Mouse (Mus musculus) Patski (cell line): Measurements from ENCODE around the gene Smurf1. TPM values are rescaled to one million over a fixed set of nuclear protein-coding genes. Genes with fewer than 3 reads are reported as not detected.

Experiments
- ATAC-seq: fragments of 100-300 bp; one replicate; pipeline ENCODE4 v1.8.0; 2021
- CTCF ChIA-PET: fragments of 350-600 bp; sonication (Branson Sonifier 250); formaldehyde crosslinking; loops from one replicate; lab custom pipeline; 2022; ENCODE audit warnings: inconsistent platforms; lab: Charles Lee
- POLR2A ChIA-PET: fragments of 350-600 bp; sonication (Branson Sonifier 250); formaldehyde crosslinking; loops from one replicate; lab custom pipeline; 2022; ENCODE audit warnings: antibody characterized with exemption, inconsistent platforms; lab: Charles Lee
- DNase-seq: peaks from one replicate; pipeline ENCODE4 v3.0.0-alpha.2; 2011; ENCODE audit warnings: low read depth, low spot score
- H3K27me3 ChIP-seq: fragments of 371-371 bp; one replicate; pipeline ENCODE4 v1.5.1; 2021
- CTCF ChIP-seq: fragments of 100-300 bp; IDR thresholded peaks from one replicate; pipeline ENCODE4 v1.5.1; 2021
- in situ Hi-C: fragments of 300-500 bp; cut with MboI; formaldehyde crosslinking; loops from 3 replicates; pipeline ENCODE4 v1.11.1; 2018; ENCODE audit warnings: low pct_unique_long_range_greater_than_20kb, mixed read lengths
- polyA plus RNA-seq: library from polyadenylated mRNA; unstranded; gene quantifications from one replicate; pipeline ENCODE4 v1.2.3, GENCODE M21; 2021

The Smurf1 gene
- polyA plus RNA-seq, 1 experiment from 2014 or later = 50.0 TPM

GRCm38 (mm10) chr5:144884629-144885217 is 80.9 kb downstream of the Smurf1 start:
- in situ Hi-C loops = no loop called here
- ATAC-seq = no peak
- ChIA-PET POLR2A (interaction anchor here (0.6 to 0.9 kb wide), 2 partner anchors 9 to 98 kb away, joined by 3 to 4 read pairs; no protein-coding TSS in a partner anchor), CTCF (interaction anchor here (1.0 to 3.6 kb wide), 10 partner anchors 9 to 104 kb away, joined by 3 to 24 read pairs (median 4); partner anchors contain the start of gene Smurf1)
- no peak for TF ChIP-seq CTCF
- H3K27me3 ChIP-seq = no peaks in the 10 kb centered on the region
- no peak for DNase-seq

GRCm38 (mm10) chr5:144881670-144882399 is 83.8 kb downstream of the Smurf1 start:
- ChIA-PET CTCF (interaction anchor here (1.1 kb wide), 1 partner anchor 15 kb away, joined by 3 read pairs; no protein-coding TSS in a partner anchor), POLR2A (no interaction called here)
- H3K27me3 ChIP-seq = no peaks in the 10 kb centered on the region
- TF ChIP-seq CTCF = no peak
- in situ Hi-C loops = no loop called here
- ATAC-seq = no peak
- DNase-seq = no peak

DNA sequence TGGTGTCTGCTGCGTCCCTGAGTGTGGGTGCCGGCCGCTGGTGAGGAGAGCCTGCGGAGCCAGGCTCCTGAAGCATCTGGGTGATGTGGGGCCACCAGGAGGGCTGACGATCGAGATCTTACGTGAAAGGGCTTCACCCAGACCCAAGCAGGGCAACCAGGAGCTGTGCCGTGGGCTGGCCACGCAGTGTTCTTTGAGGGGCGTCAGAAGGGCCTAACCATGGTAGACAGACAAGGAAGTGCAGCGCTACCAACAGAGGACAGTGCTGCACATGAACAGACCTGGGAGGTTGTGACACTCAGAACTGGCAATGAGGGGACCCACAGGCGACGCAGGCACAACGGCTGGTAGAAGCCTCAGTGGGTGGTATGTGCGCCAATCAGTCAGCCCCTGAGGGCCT is 88.6 kb downstream of the Smurf1 start:
- in situ Hi-C loops = no loop called here
- no peak for TF ChIP-seq CTCF

DNA sequence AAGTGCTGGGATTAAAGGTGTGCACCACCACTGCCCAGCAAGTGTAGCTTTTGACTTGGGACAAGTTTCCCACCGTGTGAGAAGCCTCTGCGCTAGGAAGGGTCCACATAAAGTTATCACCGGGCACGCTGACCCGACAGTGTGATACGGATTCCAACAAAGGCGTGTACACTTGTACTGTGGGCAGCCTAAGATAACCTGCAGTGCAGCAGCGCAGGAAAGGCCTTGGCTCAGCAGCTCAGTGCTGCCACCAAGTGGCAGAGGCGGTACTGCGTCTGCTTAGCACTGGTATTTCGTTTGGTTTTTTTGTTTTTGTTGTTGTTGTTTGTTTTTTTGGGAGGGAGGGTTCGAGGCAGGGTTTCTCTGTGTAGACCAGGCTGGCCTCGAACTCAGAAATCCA is 89.8 kb downstream of the Smurf1 start:
- ATAC-seq = no peak
- POLR2A ChIA-PET = interaction anchor here (0.8 to 1.4 kb wide), 4 partner anchors 9 to 187 kb away, joined by 3 to 4 read pairs (median 4); no protein-coding TSS in a partner anchor
- no peak for DNase-seq
- no peaks in the 10 kb centered on the region for H3K27me3 ChIP-seq
- in situ Hi-C loops = no loop called here
- no peak for TF ChIP-seq CTCF
- CTCF ChIA-PET = interaction anchor here (0.8 to 7.4 kb wide), 23 partner anchors 9 to 191 kb away, joined by 3 to 40 read pairs (median 5); no protein-coding TSS in a partner anchor

More for the DNA sequence above, 88.6 kb downstream of the Smurf1 start:
- no peak for ATAC-seq
- ChIA-PET POLR2A (no interaction called here), CTCF (interaction anchor here (2.9 to 7.4 kb wide), 2 partner anchors 8 to 26 kb away, joined by 24 to 40 read pairs; no protein-coding TSS in a partner anchor)
- DNase-seq = no peak
- H3K27me3 ChIP-seq = no peaks in the 10 kb centered on the region

GRCm38 (mm10) chr5:144875227-144875626 is 90.4 kb downstream of the Smurf1 start:
- no peak for TF ChIP-seq CTCF
- ChIA-PET CTCF (interaction anchor here (0.8 to 7.4 kb wide), 23 partner anchors 8 to 191 kb away, joined by 3 to 40 read pairs (median 5); no protein-coding TSS in a partner anchor), POLR2A (interaction anchor here (0.8 to 1.4 kb wide), 4 partner anchors 9 to 188 kb away, joined by 3 to 4 read pairs (median 4); no protein-coding TSS in a partner anchor)
- in situ Hi-C loops = no loop called here
- DNase-seq = no peak
- ATAC-seq = no peak
- no peaks in the 10 kb centered on the region for H3K27me3 ChIP-seq

DNA sequence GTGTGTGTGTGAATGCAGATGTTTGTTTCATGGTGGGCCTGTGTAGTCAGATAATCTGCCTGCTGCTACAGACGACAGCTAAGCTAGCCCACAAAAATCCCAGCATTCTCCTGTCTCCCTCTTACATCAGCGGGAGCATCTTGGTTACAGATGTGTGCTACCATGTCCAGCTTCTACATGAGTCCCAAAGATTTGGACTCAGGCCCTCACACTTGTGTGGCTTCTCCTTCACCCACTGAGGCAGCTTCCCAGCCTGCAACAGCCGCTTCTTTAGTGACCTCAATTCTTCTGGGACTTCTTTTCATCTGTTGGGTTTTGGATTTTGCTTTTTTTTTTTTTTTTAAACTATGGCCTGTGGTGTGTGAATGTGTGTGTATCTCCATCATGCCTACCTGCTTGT is 92.8 kb downstream of the Smurf1 start:
- DNase-seq (no peak), ATAC-seq (no peak)
- in situ Hi-C loops = no loop called here
- no peaks in the 10 kb centered on the region for H3K27me3 ChIP-seq
- no peak for TF ChIP-seq CTCF
- ChIA-PET POLR2A (no interaction called here), CTCF (interaction anchor here (1.0 to 7.4 kb wide), 4 partner anchors 13 to 116 kb away, joined by 3 to 40 read pairs (median 10); no protein-coding TSS in a partner anchor)

- DNase-seq (no peak), ATAC-seq (no peak)
- H3K27me3 ChIP-seq = no peaks in the 10 kb centered on the region
- POLR2A ChIA-PET = no interaction called here
- CTCF ChIA-PET = interaction anchor here (1.0 to 7.4 kb wide), 3 partner anchors 12 to 117 kb away, joined by 4 to 40 read pairs (median 17); no protein-coding TSS in a partner anchor
- in situ Hi-C loops = no loop called here
- TF ChIP-seq CTCF = no peak
Measured at GRCm38 (mm10) chr5:144872326-144872725, 93.3 kb downstream of the Smurf1 start.

GRCm38 (mm10) chr5:144871775-144872174 is 93.9 kb downstream of the Smurf1 start:
- H3K27me3 ChIP-seq = no peaks in the 10 kb centered on the region
- ChIA-PET CTCF (interaction anchor here (0.8 to 7.4 kb wide), 4 partner anchors 12 to 117 kb away, joined by 3 to 40 read pairs (median 10); no protein-coding TSS in a partner anchor), POLR2A (interaction anchor here (0.6 kb wide), 1 partner anchor 37 kb away, joined by 4 read pairs; no protein-coding TSS in a partner anchor)
- no peak for DNase-seq
- no peak for ATAC-seq
- in situ Hi-C loops = no loop called here
- TF ChIP-seq CTCF = no peak

- CTCF ChIA-PET = interaction anchor here (1.5 to 7.4 kb wide), 3 partner anchors 19 to 118 kb away, joined by 4 to 40 read pairs (median 17); no protein-coding TSS in a partner anchor
- in situ Hi-C loops = no loop called here
- no peak for DNase-seq
- H3K27me3 ChIP-seq = no peaks in the 10 kb centered on the region
- POLR2A ChIA-PET = no interaction called here
- TF ChIP-seq CTCF = no peak
- no peak for ATAC-seq
Measured at GRCm38 (mm10) chr5:144870782-144871181, 94.9 kb downstream of the Smurf1 start.

- DNase-seq (no peak), ATAC-seq (no peak)
- POLR2A ChIA-PET = interaction anchor here (1.0 kb wide), 1 partner anchor 16 kb away, joined by 3 read pairs; no protein-coding TSS in a partner anchor
- in situ Hi-C loops = no loop called here
- CTCF ChIA-PET = no interaction called here
- no peaks in the 10 kb centered on the region for H3K27me3 ChIP-seq
- TF ChIP-seq CTCF = no peak
Measured at GRCm38 (mm10) chr5:144869466-144869865, 96.2 kb downstream of the Smurf1 start.
